Mouse (Mus musculus) G1E (cell line): ENCODE results near the gene Ccdc167.

Experiments
- CTCF ChIP-seq: IDR thresholded peaks from 2 replicates; pipeline ENCODE4 v1.5.1; 2012; ENCODE audit warnings: low read depth, low read length, inconsistent platforms, mixed read lengths
- GATA1 ChIP-seq: IDR thresholded peaks from 2 replicates; pipeline ENCODE4 v1.6.1; 2012; ENCODE audit warnings: borderline replicate concordance, low read length, inconsistent platforms, mixed read lengths
- GATA2 ChIP-seq: IDR thresholded peaks from 2 replicates; pipeline ENCODE4 v1.6.1; 2012; ENCODE audit warnings: low read depth, low read length, inconsistent platforms, borderline replicate concordance

- TF ChIP-seq CTCF (no peak), GATA1 (no peak), GATA2 (no peak)
Observed at GRCm38 (mm10) chr17:29765380-29765779, 48.5 kb upstream of the Ccdc167 start.
